Mouse (Mus musculus) small intestine, adult 2 months (tissue): Measurements from ENCODE around the gene Mlana.

Experiments used
- CTCF ChIP-seq: fragments of 200-500 bp; IDR thresholded peaks from 2 replicates; pipeline ENCODE4 v1.5.1; 2012; ENCODE audit warnings: low read depth, mild to moderate bottlenecking, control low read depth, inconsistent platforms, low read length, moderate library complexity, mixed read lengths; ENCODE audit not compliant: insufficient replicate concordance, insufficient read length; ENCODE audit errors: extremely low read depth
- POLR2A ChIP-seq: fragments of 200-500 bp; IDR thresholded peaks from 2 replicates; pipeline ENCODE4 v1.6.1; 2012; ENCODE audit warnings: low read depth, mild to moderate bottlenecking, control low read depth, inconsistent platforms, low read length, moderate library complexity

DNA sequence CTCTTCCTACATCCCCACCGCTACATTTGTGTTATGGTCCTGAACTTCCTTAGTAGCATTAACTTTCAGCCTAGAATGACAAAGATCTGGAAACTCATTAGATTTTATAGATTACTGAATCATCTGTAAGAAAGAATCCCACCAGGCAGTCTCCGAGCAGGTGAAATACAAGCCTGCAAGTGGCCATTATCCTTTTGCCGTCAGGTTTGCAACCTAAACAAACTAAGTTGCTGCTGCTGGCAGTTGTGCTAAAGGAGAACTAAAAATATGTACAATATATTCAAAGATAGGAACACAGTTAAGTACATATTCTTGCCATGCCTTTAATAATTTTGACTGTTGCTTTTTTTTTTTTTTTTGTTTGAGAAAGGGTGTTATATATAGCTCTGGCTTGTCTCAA, 37.8 kb downstream of the Mlana start:
- TF ChIP-seq CTCF (no peak), POLR2A (no peak)
